Mouse (Mus musculus) MEL (cell line): ENCODE data around the gene Spg21. TPM values are rescaled to one million over a fixed set of nuclear protein-coding genes. Genes with fewer than 3 reads are reported as not detected.

ENCODE experiments used
- DNase-seq: peaks from one replicate; pipeline ENCODE4 v3.0.0; 2011; ENCODE audit warnings: low read depth, low spot score
- H3K27ac ChIP-seq: 2 replicates; pipeline ENCODE4 v1.5.1; 2012; ENCODE audit warnings: low read depth, mild to moderate bottlenecking, control low read depth, low read length, moderate library complexity; ENCODE audit not compliant: control insufficient read depth
- H3K27me3 ChIP-seq, 2 experiments: fragments of 150-350 bp in 1 of 2; sonication (generic) in 1 of 2; 2 replicates each; pipeline ENCODE4 v1.6.1; 2012; ENCODE audit warnings: low read length in 2 of 2, mild to moderate bottlenecking in 2 of 2, improper control_type of control experiment in 1 of 2, moderate library complexity in 1 of 2; ENCODE audit not compliant: insufficient read depth in 2 of 2, control insufficient read depth in 1 of 2
- H3K36me3 ChIP-seq, 2 experiments: 2 replicates each; pipeline ENCODE4 v1.6.1; 2012 to 2014; ENCODE audit warnings: low read length in 2 of 2, improper control_type of control experiment in 1 of 2, inconsistent platforms in 1 of 2, mild to moderate bottlenecking in 1 of 2; ENCODE audit not compliant: insufficient read depth in 2 of 2, control insufficient read depth in 1 of 2
- H3K4me1 ChIP-seq, 2 experiments: fragments of 150-350 bp in 1 of 2; sonication (generic) in 1 of 2; 2 replicates each; pipeline ENCODE4 v1.6.1; 2012; ENCODE audit warnings: low read length in 2 of 2, improper control_type of control experiment in 1 of 2, mild to moderate bottlenecking in 1 of 2; ENCODE audit not compliant: insufficient read depth in 2 of 2, control insufficient read depth in 1 of 2
- H3K4me3 ChIP-seq, 2 experiments: fragments of 150-350 bp in 1 of 2; sonication (generic) in 1 of 2; 2 replicates each; pipeline ENCODE4 v1.5.1; 2012; ENCODE audit warnings: low read depth in 2 of 2, low read length in 2 of 2, mild to moderate bottlenecking in 2 of 2, moderate library complexity in 2 of 2, control low read depth in 1 of 2, improper control_type of control experiment in 1 of 2; ENCODE audit not compliant: control insufficient read depth in 1 of 2, insufficient read depth in 1 of 2
- H3K79me2 ChIP-seq: 2 replicates; pipeline ENCODE4 v1.6.1; 2012; ENCODE audit warnings: mild to moderate bottlenecking, low read length, moderate library complexity; ENCODE audit not compliant: control insufficient read depth, poor library complexity, insufficient read depth
- H3K9ac ChIP-seq: 2 replicates; pipeline ENCODE4 v1.6.1; 2012; ENCODE audit warnings: low read depth, mild to moderate bottlenecking, control low read depth, low read length, moderate library complexity; ENCODE audit not compliant: control insufficient read depth, poor library complexity, severe bottlenecking
- H3K9me3 ChIP-seq: fragments of 150-350 bp; sonication (generic); replicated peaks from 2 replicates; pipeline ENCODE4 v1.6.1; 2012; ENCODE audit warnings: mild to moderate bottlenecking, low read length, improper control_type of control experiment, moderate library complexity; ENCODE audit not compliant: insufficient read depth
- BHLHE40 ChIP-seq: IDR thresholded peaks from 2 replicates; pipeline ENCODE4 v1.6.1; 2012; ENCODE audit warnings: low read depth, mild to moderate bottlenecking, inconsistent platforms, low read length, improper control_type of control experiment, borderline replicate concordance
- CHD1 ChIP-seq: IDR thresholded peaks from 2 replicates; pipeline ENCODE4 v1.6.1; 2012; ENCODE audit warnings: low read depth, mild to moderate bottlenecking, inconsistent platforms, low read length, improper control_type of control experiment
- CHD2 ChIP-seq: IDR thresholded peaks from 2 replicates; pipeline ENCODE4 v1.6.1; 2011; ENCODE audit warnings: low read length, improper control_type of control experiment
- E2F4 ChIP-seq: IDR thresholded peaks from 2 replicates; pipeline ENCODE4 v1.6.1; 2011; ENCODE audit warnings: low read depth, low read length, improper control_type of control experiment, borderline replicate concordance
- ELF1 ChIP-seq: IDR thresholded peaks from 2 replicates; pipeline ENCODE4 v1.6.1; 2014; ENCODE audit warnings: low read depth, mild to moderate bottlenecking, inconsistent platforms, low read length, improper control_type of control experiment, moderate library complexity
- EP300 ChIP-seq, 2 experiments: IDR thresholded peaks; 2 replicates each; pipeline ENCODE4 v1.6.1; 2011; ENCODE audit warnings: improper control_type of control experiment in 2 of 2, low read length in 2 of 2, low read depth in 1 of 2, mild to moderate bottlenecking in 1 of 2
- ETS1 ChIP-seq: IDR thresholded peaks from 2 replicates; pipeline ENCODE4 v1.6.1; 2012; ENCODE audit warnings: low read depth, mild to moderate bottlenecking, inconsistent platforms, low read length, improper control_type of control experiment, moderate library complexity
- GATA1 ChIP-seq: IDR thresholded peaks from 2 replicates; pipeline ENCODE4 v1.6.1; 2011; ENCODE audit warnings: low read depth, low read length, improper control_type of control experiment
- JUND ChIP-seq: IDR thresholded peaks from 2 replicates; pipeline ENCODE4 v1.6.1; 2011; ENCODE audit warnings: low read depth, mild to moderate bottlenecking, improper control_type of control experiment, low read length
- KAT2A ChIP-seq: conservative IDR thresholded peaks from 2 replicates; pipeline ENCODE4 v1.6.1; 2012; ENCODE audit warnings: low read depth, low read length, improper control_type of control experiment, inconsistent platforms
- MAFK ChIP-seq: IDR thresholded peaks from 2 replicates; pipeline ENCODE4 v1.6.1; 2011; ENCODE audit warnings: low read depth, mild to moderate bottlenecking, low read length, improper control_type of control experiment, borderline replicate concordance
- MAX ChIP-seq: IDR thresholded peaks from 2 replicates; pipeline ENCODE4 v1.6.1; 2011; ENCODE audit warnings: low read length, improper control_type of control experiment
- MYB ChIP-seq: IDR thresholded peaks from 2 replicates; pipeline ENCODE4 v1.6.1; 2011; ENCODE audit warnings: mild to moderate bottlenecking, low read depth, low read length, improper control_type of control experiment
- NELFE ChIP-seq: IDR thresholded peaks from 2 replicates; pipeline ENCODE4 v1.6.1; 2011; ENCODE audit warnings: low read depth, low read length, improper control_type of control experiment
- NRF1 ChIP-seq: IDR thresholded peaks from 2 replicates; pipeline ENCODE4 v1.6.1; 2014; ENCODE audit warnings: low read depth, mild to moderate bottlenecking, inconsistent platforms, low read length, improper control_type of control experiment, moderate library complexity; ENCODE audit not compliant: poor library complexity, insufficient read depth, severe bottlenecking
- POLR2A ChIP-seq, 2 experiments: IDR thresholded peaks; 2 replicates each; pipeline ENCODE4 v1.6.1; 2011 to 2012; ENCODE audit warnings: low read length in 2 of 2, mild to moderate bottlenecking in 2 of 2, control low read depth in 1 of 2, improper control_type of control experiment in 1 of 2, low read depth in 1 of 2, moderate library complexity in 1 of 2; ENCODE audit not compliant: control insufficient read depth in 1 of 2, insufficient read depth in 1 of 2, poor library complexity in 1 of 2
- POLR2AphosphoS2 ChIP-seq: IDR thresholded peaks from 2 replicates; pipeline ENCODE4 v1.6.1; 2011; ENCODE audit warnings: low read length, improper control_type of control experiment
- POLR2AphosphoS5 ChIP-seq: IDR thresholded peaks from 2 replicates; pipeline ENCODE4 v1.6.1; 2012; ENCODE audit warnings: low read depth, borderline replicate concordance, mild to moderate bottlenecking, inconsistent platforms, low read length, moderate library complexity, mixed read lengths
- SMC3 ChIP-seq: IDR thresholded peaks from 2 replicates; pipeline ENCODE4 v1.6.1; 2011; ENCODE audit warnings: low read depth, low read length, improper control_type of control experiment
- TAL1 ChIP-seq: IDR thresholded peaks from 2 replicates; pipeline ENCODE4 v1.6.1; 2012; ENCODE audit warnings: mild to moderate bottlenecking, inconsistent platforms, low read length, moderate library complexity, mixed read lengths
- USF1 ChIP-seq: IDR thresholded peaks from 2 replicates; pipeline ENCODE4 v1.6.1; 2014; ENCODE audit warnings: low read depth, mild to moderate bottlenecking, inconsistent platforms, low read length, improper control_type of control experiment, moderate library complexity
- USF2 ChIP-seq, 2 experiments: IDR thresholded peaks; 2 replicates each; pipeline ENCODE4 v1.6.1; 2011 to 2012; ENCODE audit warnings: improper control_type of control experiment in 2 of 2, low read length in 2 of 2, borderline replicate concordance in 1 of 2, inconsistent platforms in 1 of 2, low read depth in 1 of 2, mild to moderate bottlenecking in 1 of 2; ENCODE audit not compliant: insufficient read depth in 1 of 2
- ZC3H11A ChIP-seq: IDR thresholded peaks from 2 replicates; pipeline ENCODE4 v1.6.1; 2012; ENCODE audit warnings: low read depth, mild to moderate bottlenecking, inconsistent platforms, low read length, improper control_type of control experiment
- ZKSCAN1 ChIP-seq: IDR thresholded peaks from 2 replicates; pipeline ENCODE4 v1.6.1; 2012; ENCODE audit warnings: low read depth, mild to moderate bottlenecking, inconsistent platforms, low read length, improper control_type of control experiment, moderate library complexity
- ZNF384 ChIP-seq: IDR thresholded peaks from 2 replicates; pipeline ENCODE4 v1.6.1; 2012; ENCODE audit warnings: low read depth, mild to moderate bottlenecking, inconsistent platforms, low read length, improper control_type of control experiment
- polyA plus RNA-seq, 2 experiments: library from polyadenylated mRNA; stranded (reverse) in 1 of 2; unstranded in 1 of 2; fragments of >175 nt in 1 of 2; fragments of >200 nt in 1 of 2; gene quantifications; 2 replicates each; pipeline versions ENCODE4 v1.2.1 to v1.2.4; 2012; ENCODE audit warnings: low replicate concordance in 2 of 2, low read depth in 1 of 2; ENCODE audit not compliant: insufficient read length in 2 of 2, insufficient read depth in 1 of 2, missing spikeins in 1 of 2
- total RNA-seq: library from RNA; depleted of rRNA; stranded (reverse); fragments of 300-350 nt; gene quantifications from 2 replicates; pipeline ENCODE4 v1.2.3, GENCODE M21; 2012

The Spg21 gene
- total and polyA plus RNA-seq, 3 experiments, result 21.7 to 25.9 TPM; not detected in 1

DNA sequence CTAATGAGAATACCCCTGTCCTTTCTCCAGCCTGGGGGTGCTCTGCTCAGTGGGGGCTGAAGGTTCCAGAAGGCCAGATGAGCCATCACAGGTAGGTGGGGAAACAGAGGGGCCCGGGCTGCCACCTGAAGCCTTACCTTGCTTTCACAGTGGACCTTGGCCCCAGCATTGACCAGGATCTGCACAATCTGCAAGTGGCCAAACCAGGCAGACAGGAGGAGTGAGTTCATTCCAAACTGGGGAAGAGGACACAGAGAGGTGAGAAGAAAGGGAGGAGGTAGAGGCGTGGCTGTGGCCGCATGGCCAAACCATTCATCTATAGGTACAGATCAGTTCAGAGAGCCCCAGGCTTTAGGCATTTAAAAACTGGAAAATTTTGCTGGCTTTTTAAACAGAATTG, 51.8 kb downstream of the Spg21 start:
- no peaks in the 10 kb centered on the region for H3K4me1 ChIP-seq
- no peak overlapping the region for H3K9ac ChIP-seq
- H3K79me2 ChIP-seq, result no peaks in the 10 kb centered on the region
- DNase-seq, result no peak
- no peak overlapping the region for H3K27ac ChIP-seq
- H3K4me3 ChIP-seq, result no peak overlapping the region
- TF ChIP-seq GATA1 (no peak), ELF1 (no peak), POLR2AphosphoS2 (no peak), E2F4 (no peak), CHD2 (no peak), MAX (no peak), POLR2AphosphoS5 (no peak), KAT2A (no peak), NRF1 (no peak), CHD1 (no peak), MYB (no peak), MAFK (no peak), BHLHE40 (no peak), ETS1 (no peak), ZNF384 (no peak), POLR2A (IDR thresholded peaks at IDR 0.05; ENCODE audit: control insufficient read depth in 1 of 2, insufficient read depth in 1 of 2, low read depth in 1 of 2, low read length in 2 of 2, poor library complexity in 1 of 2) (no peak), EP300 (IDR thresholded peaks at IDR 0.05; ENCODE audit: low read depth in 1 of 2, low read length in 2 of 2) (no peak), TAL1 (no peak), USF1 (no peak)
- H3K9me3 ChIP-seq, result no peaks in the 10 kb centered on the region
- H3K27me3 ChIP-seq, result 0 out of 4 replicates have a peak, but pooled peaks cover 0 to 2% of the 10 kb centered on the region in 2 experiments
- H3K36me3 ChIP-seq, result no peaks in the 10 kb centered on the region

DNA sequence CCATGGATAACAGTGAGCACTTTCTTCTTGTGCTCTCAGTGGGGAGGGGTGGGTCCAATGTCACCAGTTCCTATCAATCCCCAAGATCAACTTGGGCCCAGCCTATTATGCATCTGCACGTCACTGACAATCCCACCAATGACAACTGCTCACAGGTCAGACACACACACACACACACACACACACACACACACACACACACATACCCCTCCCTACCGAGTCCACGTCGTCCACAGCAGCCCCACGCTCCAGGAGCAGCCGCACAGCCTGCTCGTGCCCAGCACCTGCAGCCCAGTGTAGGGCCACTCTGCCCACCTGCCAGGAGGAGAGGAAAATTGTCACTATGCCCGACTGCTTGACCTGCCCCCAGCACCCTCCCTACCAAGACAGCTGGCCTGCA, 53.7 kb downstream of the Spg21 start:
- Histone ChIP-seq H3K27me3 (0 out of 4 replicates have a peak, but pooled peaks cover 0 to 2% of the 10 kb centered on the region in 2 experiments), H3K79me2 (no peaks in the 10 kb centered on the region), H3K4me1 (peaks cover 0 to 3% of the 10 kb centered on the region in 2 experiments; a peak in 1 of 4 replicates), H3K27ac (no peak overlapping the region), H3K4me3 (no peak overlapping the region)
- TF ChIP-seq KAT2A (no peak), GATA1 (no peak), NELFE (no peak), ZC3H11A (no peak), USF2 (IDR thresholded peaks at IDR 0.05; ENCODE audit: borderline replicate concordance in 1 of 2, insufficient read depth in 1 of 2, low read depth in 1 of 2, low read length in 2 of 2) (no peak), ZKSCAN1 (no peak), E2F4 (no peak), JUND (no peak), USF1 (no peak), POLR2AphosphoS2 (no peak), POLR2AphosphoS5 (no peak), BHLHE40 (no peak), SMC3 (no peak)
- TF ChIP-seq, all 39 proteins: peak for 0
- DNase-seq, result no peak
- Histone ChIP-seq H3K9ac (no peak overlapping the region), H3K9me3 (no peaks in the 10 kb centered on the region), H3K36me3 (no peaks in the 10 kb centered on the region)
